Mouse (Mus musculus): ENCODE measurements around the gene Art5. TPM values are rescaled to one million over a fixed set of nuclear protein-coding genes. Genes with fewer than 3 reads are reported as not detected.

Art5 gene
- total and polyA plus RNA-seq, 2 experiments from 2014 or later: 0.21 TPM; not detected in 1

GRCm38 (mm10) chr7:102102696-102103095 is 6.6 kb downstream of the Art5 start:
- TF ChIP-seq CTCF (IDR thresholded peaks at IDR 0.05; ENCODE audit: low read depth): no peak
- no peaks in the 10 kb centered on the region for H3K27me3 ChIP-seq (ENCODE audit: insufficient read depth, low read length)
- H3K4me2 ChIP-seq (ENCODE audit: low read depth, low read length): no peak overlapping the region
- H3K27ac ChIP-seq: no peak overlapping the region
- H3K9ac ChIP-seq (replicated peaks; ENCODE audit: low read length): no peak overlapping the region
- H3K4me1 ChIP-seq (ENCODE audit: insufficient read depth, low read length): peaks cover 7% of the 10 kb centered on the region; the same call in 1 of the 2 replicates
- no peak for DNase-seq (ENCODE audit: low spot score)
- no peaks in the 10 kb centered on the region for H3K9me3 ChIP-seq (ENCODE audit: low read length)
- no peaks in the 10 kb centered on the region for H3K36me3 ChIP-seq (ENCODE audit: insufficient read depth, low read length)
- ATAC-seq: no peak
- H3K4me3 ChIP-seq (ENCODE audit: low read length): no peak overlapping the region
- WGBS: 49% methylated on average over 6 of the region's 6 CpGs

- DNase-seq (ENCODE audit: low spot score) (no peak), ATAC-seq (no peak)
- no peak overlapping the region for H3K4me3 ChIP-seq (ENCODE audit: low read length)
- H3K9me3 ChIP-seq (ENCODE audit: low read length): no peaks in the 10 kb centered on the region
- H3K36me3 ChIP-seq (ENCODE audit: insufficient read depth, low read length): no peaks in the 10 kb centered on the region
- peak; percentile 23; the same call in 1 of the 2 replicates for TF ChIP-seq CTCF (IDR thresholded peaks at IDR 0.05; ENCODE audit: low read depth)
- peaks cover 7% of the 10 kb centered on the region; the same call in 1 of the 2 replicates for H3K4me1 ChIP-seq (ENCODE audit: insufficient read depth, low read length)
- no peak overlapping the region for H3K4me2 ChIP-seq (ENCODE audit: low read depth, low read length)
- no peaks in the 10 kb centered on the region for H3K27me3 ChIP-seq (ENCODE audit: insufficient read depth, low read length)
- WGBS: 43% methylated on average over 8 of the region's 8 CpGs
- no peak overlapping the region for H3K9ac ChIP-seq (replicated peaks; ENCODE audit: low read length)
- H3K27ac ChIP-seq: no peak overlapping the region
These were observed 7.0 kb downstream of the Art5 start for GRCm38 (mm10) chr7:102102241-102102640.

- H3K27me3 ChIP-seq (ENCODE audit: insufficient read depth, low read length): no peaks in the 10 kb centered on the region
- no peak for ATAC-seq
- H3K27ac ChIP-seq: no peak within 1 kb of the TSS
- no peak within 1 kb of the TSS for H3K4me2 ChIP-seq (ENCODE audit: low read depth, low read length)
- DNase-seq (ENCODE audit: low spot score): no peak
- 41% methylated on average over 5 of the region's 5 CpGs for WGBS
- TF ChIP-seq CTCF (IDR thresholded peaks at IDR 0.05; ENCODE audit: low read depth): no peak
- no peak within 1 kb of the TSS for H3K4me3 ChIP-seq (ENCODE audit: low read length)
- no peaks in the 10 kb centered on the region for H3K36me3 ChIP-seq (ENCODE audit: insufficient read depth, low read length)
- peaks cover 7% of the 10 kb centered on the region; the same call in 1 of the 2 replicates for H3K4me1 ChIP-seq (ENCODE audit: insufficient read depth, low read length)
- no peaks in the 10 kb centered on the region for H3K9me3 ChIP-seq (ENCODE audit: low read length)
- no peak within 1 kb of the TSS for H3K9ac ChIP-seq (replicated peaks; ENCODE audit: low read length)
These were observed 7.8 kb downstream of the Art5 start, which contains the start of gene Art1 for GRCm38 (mm10) chr7:102101487-102101886. Gene Art1 (plus strand): TSS chr7:102101743.

- ATAC-seq: no peak
These were observed 8.4 kb downstream of the Art5 start for GRCm38 (mm10) chr7:102100868-102101267.

GRCm38 (mm10) chr7:102099760-102100661 is 9.3 kb downstream of the Art5 start:
- 6% methylated on average over 30 of the region's 30 CpGs for WGBS
- Histone ChIP-seq H3K4me1 (ENCODE audit: insufficient read depth, low read length) (peaks cover 7% of the 10 kb centered on the region; the same call in 1 of the 2 replicates), H3K9me3 (ENCODE audit: low read length) (no peaks in the 10 kb centered on the region), H3K36me3 (ENCODE audit: insufficient read depth, low read length) (no peaks in the 10 kb centered on the region), H3K4me3 (ENCODE audit: low read length) (no peak overlapping the region), H3K27ac (no peak overlapping the region), H3K9ac (replicated peaks; ENCODE audit: low read length) (no peak overlapping the region), H3K4me2 (ENCODE audit: low read depth, low read length) (peak overlapping the region; percentile 46), H3K27me3 (ENCODE audit: insufficient read depth, low read length) (no peaks in the 10 kb centered on the region)
- no peak for DNase-seq (ENCODE audit: low spot score)
- TF ChIP-seq CTCF (IDR thresholded peaks at IDR 0.05; ENCODE audit: low read depth): no peak
- 0 out of 2 replicates have a peak, but pooled peaks have one; percentile 21 for ATAC-seq

More at GRCm38 (mm10) chr7:102100868-102101267, 8.4 kb downstream of the Art5 start:
- TF ChIP-seq CTCF (IDR thresholded peaks at IDR 0.05; ENCODE audit: low read depth): no peak
- no peak overlapping the region for H3K4me2 ChIP-seq (ENCODE audit: low read depth, low read length)
- no peak overlapping the region for H3K27ac ChIP-seq
- DNase-seq (ENCODE audit: low spot score): no peak
- no peak overlapping the region for H3K9ac ChIP-seq (replicated peaks; ENCODE audit: low read length)
- H3K9me3 ChIP-seq (ENCODE audit: low read length): no peaks in the 10 kb centered on the region
- H3K36me3 ChIP-seq (ENCODE audit: insufficient read depth, low read length): no peaks in the 10 kb centered on the region
- peaks cover 7% of the 10 kb centered on the region; the same call in 1 of the 2 replicates for H3K4me1 ChIP-seq (ENCODE audit: insufficient read depth, low read length)
- H3K4me3 ChIP-seq (ENCODE audit: low read length): no peak overlapping the region
- no peaks in the 10 kb centered on the region for H3K27me3 ChIP-seq (ENCODE audit: insufficient read depth, low read length)
- WGBS: 68% methylated on average over 5 of the region's 5 CpGs

GRCm38 (mm10) chr7:102087336-102087735 is 22.0 kb downstream of the Art5 start:
- Histone ChIP-seq H3K4me2 (ENCODE audit: low read depth, low read length) (no peak overlapping the region), H3K36me3 (ENCODE audit: insufficient read depth, low read length) (peaks cover 18% of the 10 kb centered on the region), H3K27ac (no peak overlapping the region), H3K4me1 (ENCODE audit: insufficient read depth, low read length) (no peaks in the 10 kb centered on the region), H3K9me3 (ENCODE audit: low read length) (no peaks in the 10 kb centered on the region), H3K9ac (replicated peaks; ENCODE audit: low read length) (no peak overlapping the region), H3K4me3 (ENCODE audit: low read length) (no peak overlapping the region), H3K27me3 (ENCODE audit: insufficient read depth, low read length) (no peaks in the 10 kb centered on the region)
- WGBS: 85% methylated on average over 4 of the region's 4 CpGs
- ATAC-seq: no peak
- TF ChIP-seq CTCF (IDR thresholded peaks at IDR 0.05; ENCODE audit: low read depth): no peak
- no peak for DNase-seq (ENCODE audit: low spot score)

All from hindbrain, postnatal 0 days (tissue).